Mouse (Mus musculus) C2C12 (cell line): ENCODE data around the gene Selenoh.

ENCODE experiments used
- CEBPB ChIP-seq: IDR thresholded peaks from one replicate; pipeline ENCODE4 v1.6.1; 2011; ENCODE audit warnings: low read depth, mild to moderate bottlenecking, control low read depth, moderate library complexity
- CTCF ChIP-seq: IDR thresholded peaks from one replicate; pipeline ENCODE4 v1.5.1; 2011; ENCODE audit not compliant: control insufficient read depth, insufficient read depth, insufficient read length
- FOSL1 ChIP-seq: IDR thresholded peaks from one replicate; pipeline ENCODE4 v1.8.0; 2011; ENCODE audit warnings: mild to moderate bottlenecking, low read length; ENCODE audit not compliant: poor library complexity, insufficient read depth, severe bottlenecking
- MAX ChIP-seq: IDR thresholded peaks from one replicate; pipeline ENCODE4 v1.6.1; 2011; ENCODE audit warnings: mild to moderate bottlenecking, control low read depth
- MYOD1 ChIP-seq: IDR thresholded peaks from one replicate; pipeline ENCODE4 v1.6.1; 2011; ENCODE audit warnings: low read depth; ENCODE audit not compliant: control insufficient read depth, insufficient read length
- MYOG ChIP-seq: IDR thresholded peaks from one replicate; pipeline ENCODE4 v1.6.1; 2011; ENCODE audit not compliant: control insufficient read depth, insufficient read length; ENCODE audit errors: extremely low read depth
- USF1 ChIP-seq: IDR thresholded peaks from one replicate; pipeline ENCODE4 v1.6.1; 2011; ENCODE audit warnings: low read depth, mild to moderate bottlenecking, control low read depth, moderate library complexity

DNA sequence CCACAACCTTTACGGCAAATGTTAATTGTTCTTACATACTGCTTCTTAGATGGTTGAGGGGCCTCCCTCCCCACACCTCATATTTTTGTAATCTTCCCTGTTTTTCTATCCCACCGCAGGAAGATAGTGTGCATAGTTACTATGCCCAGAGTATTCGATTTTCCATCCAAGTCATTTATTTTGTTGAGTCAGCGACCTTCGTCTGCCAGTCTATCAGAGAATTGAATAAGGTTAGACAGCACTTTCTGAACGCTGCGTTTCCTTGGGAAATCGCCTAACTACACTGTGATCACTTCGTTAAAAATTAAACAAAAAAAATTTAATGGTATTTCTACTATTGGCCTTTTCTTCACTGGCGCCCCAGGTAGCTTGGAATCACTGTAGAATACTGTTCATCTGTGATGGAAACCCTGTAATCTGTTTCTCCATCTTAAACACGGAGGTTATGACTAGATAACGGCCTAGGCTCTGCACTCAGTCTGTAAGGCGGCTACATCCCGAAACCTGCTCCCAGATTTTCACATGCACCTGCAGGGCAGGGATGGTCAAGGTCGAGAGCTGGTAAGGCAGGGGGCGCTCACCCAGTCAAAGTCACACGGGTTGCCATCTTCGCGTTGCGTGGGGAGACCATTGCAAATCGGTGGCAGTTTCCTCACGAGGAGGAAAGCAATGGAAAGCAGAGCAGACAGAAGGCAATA, 6.8 kb upstream of the Selenoh start:
- TF ChIP-seq CTCF (peak; percentile 28), CEBPB (no peak), USF1 (no peak), FOSL1 (no peak), MAX (no peak), MYOD1 (no peak), MYOG (no peak)
